Mouse (Mus musculus) heart, embryonic 12.5 days (tissue): ENCODE results near the gene Gucy1a1. TPM values are rescaled to one million over a fixed set of nuclear protein-coding genes. Genes with fewer than 3 reads are reported as not detected.

ENCODE experiments used
- ATAC-seq: fragments of 200-750 bp; cut with Nextera tagmentation; 2 replicates; pipeline ENCODE4 v1.8.0; 2017; ENCODE audit warnings: moderate TSS enrichment, moderate library complexity; ENCODE audit not compliant: insufficient number of reproducible peaks, low FRiP score
- H3K27ac ChIP-seq: fragments of 300-500 bp; sonication (generic); 2 replicates; pipeline ENCODE4 v1.5.1; 2016; ENCODE audit warnings: mild to moderate bottlenecking, moderate library complexity; ENCODE audit not compliant: poor library complexity, severe bottlenecking
- H3K27me3 ChIP-seq: fragments of 300-500 bp; sonication (generic); replicated peaks from 2 replicates; pipeline ENCODE4 v1.6.1; 2016; ENCODE audit warnings: mild to moderate bottlenecking, moderate library complexity
- H3K36me3 ChIP-seq: fragments of 300-500 bp; sonication (generic); 2 replicates; pipeline ENCODE4 v1.6.1; 2016; ENCODE audit warnings: mild to moderate bottlenecking, moderate library complexity
- H3K4me1 ChIP-seq: fragments of 300-500 bp; sonication (generic); replicated peaks from 2 replicates; pipeline ENCODE4 v1.6.1; 2016; ENCODE audit warnings: mild to moderate bottlenecking
- H3K4me2 ChIP-seq: fragments of 300-500 bp; sonication (generic); 2 replicates; pipeline ENCODE4 v1.6.1; 2016; ENCODE audit warnings: mild to moderate bottlenecking, moderate library complexity
- H3K4me3 ChIP-seq: fragments of 300-500 bp; sonication (generic); 2 replicates; pipeline ENCODE4 v1.5.1; 2016; ENCODE audit warnings: mild to moderate bottlenecking
- H3K9ac ChIP-seq: fragments of 300-500 bp; sonication (generic); 2 replicates; pipeline ENCODE4 v1.6.1; 2016; ENCODE audit warnings: mild to moderate bottlenecking, moderate library complexity
- H3K9me3 ChIP-seq: fragments of 300-500 bp; sonication (generic); replicated peaks from 2 replicates; pipeline ENCODE4 v1.6.1; 2016; ENCODE audit warnings: mild to moderate bottlenecking, moderate library complexity
- WGBS: fragments of 180-500 bp; shearing (Covaris S2); methylation state at CpG from one replicate; pipeline ENCODE4 v1.1.7; 2016; 5-methylcytosine and 5-hydroxymethylcytosine counted together
- polyA plus RNA-seq: library from polyadenylated mRNA; unstranded; fragments of >200 nt; fragmentation: Nextera tagmentation; extraction: Ambion mirVana; gene quantifications from 2 replicates; pipeline ENCODE4 v1.2.1, GENCODE M21; 2016

Gene Gucy1a1
- polyA plus RNA-seq, 1 experiment from 2014 or later: 53.3 TPM

DNA sequence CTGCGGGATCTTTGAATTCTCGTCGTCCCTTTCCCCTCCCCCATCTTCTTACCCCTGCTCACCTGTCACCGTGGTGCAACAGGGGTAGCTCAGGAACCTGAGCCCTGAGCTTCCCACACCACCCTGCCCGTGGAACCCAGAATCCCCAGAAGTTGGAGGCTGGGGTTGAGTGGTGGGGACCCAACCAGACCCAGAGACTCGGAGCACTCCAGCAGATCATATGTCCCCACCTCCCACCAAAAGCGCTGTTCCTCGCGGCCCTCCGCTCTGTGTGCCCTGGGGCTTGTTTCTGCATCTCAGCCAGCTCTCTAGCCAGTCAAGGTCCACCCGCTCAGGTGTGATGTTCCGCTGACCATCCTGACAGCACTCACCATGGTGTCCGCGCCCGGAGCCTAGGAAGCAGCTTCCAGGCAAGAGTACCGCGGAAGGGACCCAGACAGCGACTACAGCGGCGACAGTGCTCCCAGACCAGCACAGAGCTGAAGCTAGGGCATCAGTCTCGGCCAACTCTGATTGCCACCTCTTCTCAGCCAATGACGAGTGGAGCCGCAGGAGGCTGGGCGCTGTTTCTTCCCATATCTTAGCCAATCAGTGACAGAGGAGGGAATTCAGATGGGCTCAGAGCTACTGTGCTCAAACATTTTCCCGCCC lies 71.3 kb downstream of the Gucy1a1 start, which contains the start of gene Gucy1b1:
TSS of gene Gucy1b1 (minus strand) at position 489 of the 651 bp plus-strand sequence.
- peak within 1 kb of the TSS; percentile 87 for H3K27ac ChIP-seq
- WGBS: under 1% methylated on average over 25 of the region's 25 CpGs

DNA sequence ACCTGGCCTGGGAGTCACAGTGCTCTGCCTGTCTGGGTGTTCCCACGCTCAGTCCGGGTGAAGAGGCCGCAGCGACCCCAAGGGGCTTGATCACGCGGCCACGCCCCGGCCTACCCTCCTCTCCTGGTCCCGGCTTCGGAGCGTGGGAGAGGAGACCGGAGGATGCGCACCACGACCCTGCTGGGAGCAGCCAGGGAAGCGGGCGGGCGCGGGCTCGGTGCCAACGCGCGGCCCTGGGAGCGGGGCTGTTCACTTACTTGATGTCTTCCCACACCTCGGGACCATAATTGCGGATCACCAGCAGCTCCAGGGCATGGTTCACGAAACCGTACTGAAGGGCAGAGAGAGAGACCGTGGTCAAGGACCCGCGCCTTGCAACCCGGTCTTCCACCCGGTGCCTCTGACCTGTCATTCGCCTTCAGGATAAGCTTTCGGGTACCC lies 71.8 kb downstream of the Gucy1a1 start:
- ATAC-seq: peak; percentile 67
- H3K4me3 ChIP-seq: peak overlapping the region; percentile 63
- H3K36me3 ChIP-seq: no peaks in the 10 kb centered on the region
- H3K4me1 ChIP-seq: peaks cover 25% of the 10 kb centered on the region
- peak overlapping the region; percentile 74 for H3K4me2 ChIP-seq
- no peaks in the 10 kb centered on the region for H3K27me3 ChIP-seq
- H3K27ac ChIP-seq: peak overlapping the region; percentile 87
- H3K9me3 ChIP-seq: no peaks in the 10 kb centered on the region
- peak overlapping the region; percentile 85 for H3K9ac ChIP-seq
- WGBS: under 1% methylated on average over 34 of the region's 34 CpGs

More for the DNA sequence above, 71.3 kb downstream of the Gucy1a1 start, which contains the start of gene Gucy1b1:
- Histone ChIP-seq H3K9me3 (no peaks in the 10 kb centered on the region), H3K36me3 (no peaks in the 10 kb centered on the region), H3K4me2 (peak within 1 kb of the TSS; percentile 74), H3K27me3 (no peaks in the 10 kb centered on the region), H3K4me1 (peaks cover 22% of the 10 kb centered on the region), H3K9ac (peak within 1 kb of the TSS; percentile 85), H3K4me3 (peak within 1 kb of the TSS; percentile 63)
- peak; percentile 96 for ATAC-seq

DNA sequence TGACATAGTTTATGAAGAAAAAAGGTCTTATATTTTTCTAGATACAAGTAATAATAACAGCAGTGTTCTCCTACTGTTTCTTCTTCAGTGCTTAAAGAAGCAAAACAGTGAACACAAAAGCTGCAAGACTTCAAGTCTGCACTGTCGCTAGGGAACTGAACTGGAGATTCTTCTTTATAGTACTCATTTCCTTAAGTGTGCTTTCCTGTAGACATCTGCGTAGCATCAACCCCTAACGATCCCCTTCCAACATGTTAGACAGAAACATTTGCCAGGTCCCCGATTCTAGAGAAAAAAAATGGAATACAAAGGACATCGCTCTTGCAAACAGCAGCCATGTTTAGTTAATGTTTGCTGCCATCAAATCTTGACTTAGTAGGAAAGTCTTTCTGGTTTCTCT lies 77.8 kb downstream of the Gucy1a1 start:
- Histone ChIP-seq H3K4me3 (no peak overlapping the region), H3K4me2 (no peak overlapping the region), H3K9me3 (no peaks in the 10 kb centered on the region), H3K27me3 (no peaks in the 10 kb centered on the region), H3K4me1 (peaks cover 32% of the 10 kb centered on the region), H3K9ac (no peak overlapping the region), H3K27ac (no peak overlapping the region), H3K36me3 (no peaks in the 10 kb centered on the region)
- WGBS: 49% methylated on average over 5 of the region's 5 CpGs
- ATAC-seq: no peak; the same call in 1 of the 2 replicates

DNA sequence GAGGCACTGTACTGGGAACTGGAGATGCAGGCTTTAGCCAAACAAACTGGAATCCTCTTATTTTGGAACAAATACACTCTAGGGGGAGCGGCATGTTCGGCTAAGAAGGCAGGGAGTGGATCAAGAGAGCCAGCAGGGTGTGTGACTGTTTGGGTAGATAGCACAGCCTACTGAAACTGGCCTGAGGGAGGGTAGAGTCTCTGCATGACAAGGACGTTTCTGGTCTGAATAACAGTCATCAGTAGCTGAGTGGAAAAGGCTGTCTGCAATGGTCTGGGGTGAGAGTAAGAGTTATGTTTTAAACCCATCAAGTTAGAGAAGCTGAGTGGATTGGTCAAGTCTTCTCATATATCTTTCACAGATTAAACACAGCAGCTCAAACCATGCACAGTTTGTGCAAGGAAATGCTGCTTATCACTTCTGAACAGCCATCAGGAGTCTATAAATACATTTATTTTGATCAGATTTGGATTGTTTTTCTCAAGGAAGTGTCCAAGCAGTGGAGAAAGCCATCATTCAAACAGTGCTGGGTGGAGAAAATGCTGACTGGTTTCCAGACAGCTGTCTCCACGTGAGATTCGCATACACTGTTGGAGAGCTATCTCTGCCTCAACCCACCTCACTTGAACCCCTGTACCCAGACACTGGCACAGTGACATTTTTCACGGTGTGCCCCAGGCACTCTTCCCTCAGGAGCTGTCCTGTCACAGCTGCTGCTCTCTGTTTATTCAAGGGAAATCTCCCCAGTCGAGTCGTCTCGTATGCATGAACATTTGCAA lies 84.0 kb downstream of the Gucy1a1 start:
- H3K4me1 ChIP-seq: peaks cover 41% of the 10 kb centered on the region
- peak overlapping the region; percentile 63 for H3K27ac ChIP-seq
- WGBS: 15% methylated on average over 9 of the region's 9 CpGs
- H3K27me3 ChIP-seq: no peaks in the 10 kb centered on the region
- 0 out of 2 replicates have a peak, but pooled peaks cover 5% of the 10 kb centered on the region for H3K36me3 ChIP-seq
- peak; percentile 54 for ATAC-seq
- no peak overlapping the region for H3K4me3 ChIP-seq
- no peak overlapping the region for H3K4me2 ChIP-seq
- H3K9me3 ChIP-seq: no peaks in the 10 kb centered on the region
- no peak overlapping the region for H3K9ac ChIP-seq

DNA sequence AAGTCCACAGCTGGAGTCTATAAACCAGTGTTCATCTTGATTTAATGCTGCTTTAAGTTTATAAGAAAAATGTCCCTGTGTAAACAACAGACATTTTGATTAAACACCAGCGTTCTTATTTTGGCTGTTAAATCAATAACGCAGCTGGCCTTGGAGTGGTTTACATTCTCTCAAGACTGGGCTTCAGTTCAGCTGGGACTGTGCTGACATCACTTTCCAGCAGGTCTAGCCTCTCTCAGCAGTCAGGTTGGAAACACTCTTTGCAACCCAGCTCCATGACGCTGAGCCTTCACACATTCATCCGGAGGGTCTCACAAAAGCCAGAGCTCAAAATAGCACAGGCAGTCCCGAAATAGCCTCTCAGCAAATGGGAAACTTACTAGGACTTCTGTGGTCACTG lies 88.4 kb downstream of the Gucy1a1 start:
- Histone ChIP-seq H3K9me3 (no peaks in the 10 kb centered on the region), H3K4me1 (peaks cover 43% of the 10 kb centered on the region), H3K27ac (peak overlapping the region; percentile 82), H3K4me2 (no peak overlapping the region), H3K4me3 (no peak overlapping the region), H3K36me3 (peaks cover 12% of the 10 kb centered on the region; the same call in 1 of the 2 replicates), H3K27me3 (no peaks in the 10 kb centered on the region), H3K9ac (no peak overlapping the region)
- ATAC-seq: peak; percentile 61
- WGBS: 24% methylated on average over 5 of the region's 5 CpGs

DNA sequence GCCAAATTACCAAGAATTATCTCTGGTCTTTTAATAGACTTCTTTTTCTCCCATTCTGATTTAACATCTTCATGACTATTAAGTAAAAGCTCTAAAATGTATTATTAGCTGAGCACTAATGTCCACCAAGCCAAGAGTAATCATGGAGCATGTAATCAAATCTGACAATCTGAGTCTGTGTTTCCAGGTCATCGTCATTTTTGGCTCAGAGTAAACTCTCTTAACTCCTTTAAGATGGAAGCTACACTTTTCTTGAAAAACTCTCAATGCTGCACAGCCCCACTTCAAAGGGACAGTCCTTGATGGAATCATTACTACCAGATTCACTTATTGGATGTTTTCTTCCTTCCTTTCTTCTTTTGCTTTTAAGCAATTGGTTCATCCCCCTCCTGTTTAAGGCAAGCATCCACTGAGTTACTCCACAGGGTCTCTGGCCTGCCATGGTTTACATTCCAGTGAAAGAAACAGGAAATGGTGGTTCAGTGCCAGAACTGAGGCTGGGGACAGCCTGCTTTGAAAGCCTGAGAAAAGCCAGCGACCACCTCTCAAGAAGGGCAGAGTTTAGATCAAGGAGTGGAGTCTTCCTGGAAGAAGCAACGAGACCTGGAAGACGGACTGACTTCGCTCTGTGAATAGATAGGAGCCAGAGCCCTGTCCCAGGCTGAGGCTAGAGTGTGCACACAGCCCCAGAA lies 91.2 kb downstream of the Gucy1a1 start:
- Histone ChIP-seq H3K4me3 (no peak overlapping the region), H3K27ac (peak overlapping the region; percentile 32; the same call in 1 of the 2 replicates), H3K4me2 (no peak overlapping the region), H3K9ac (no peak overlapping the region), H3K27me3 (no peaks in the 10 kb centered on the region), H3K4me1 (peaks cover 29% of the 10 kb centered on the region), H3K9me3 (no peaks in the 10 kb centered on the region), H3K36me3 (peaks cover 11% of the 10 kb centered on the region; the same call in 1 of the 2 replicates)
- WGBS: 19% methylated on average over 5 of the region's 5 CpGs
- ATAC-seq: no peak

DNA sequence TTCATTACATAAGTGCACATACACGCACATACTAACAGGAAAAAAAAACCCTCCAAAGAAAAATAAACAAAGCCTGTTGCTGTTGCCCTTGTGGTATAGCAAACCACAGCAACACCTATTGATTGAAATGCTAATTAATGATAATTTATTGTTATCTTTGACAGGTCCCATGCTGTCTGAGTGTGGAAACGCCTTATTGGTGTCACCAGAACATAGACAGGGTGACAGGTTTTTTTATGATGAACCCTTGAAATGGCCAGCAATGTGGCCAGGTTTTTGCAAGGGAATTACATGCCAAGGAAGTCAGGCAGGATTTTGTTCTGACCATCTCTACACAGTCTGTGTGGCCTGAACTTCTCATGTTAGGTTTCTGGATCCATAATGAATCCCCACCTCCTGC lies 93.6 kb downstream of the Gucy1a1 start:
- peaks cover 7% of the 10 kb centered on the region; the same call in 1 of the 2 replicates for H3K36me3 ChIP-seq
- H3K4me2 ChIP-seq: no peak overlapping the region
- no peak overlapping the region for H3K27ac ChIP-seq
- ATAC-seq: no peak
- H3K9ac ChIP-seq: no peak overlapping the region
- no peak overlapping the region for H3K4me3 ChIP-seq
- WGBS: 71% methylated on average over 2 of the region's 2 CpGs
- H3K4me1 ChIP-seq: peaks cover 19% of the 10 kb centered on the region
- H3K27me3 ChIP-seq: no peaks in the 10 kb centered on the region
- H3K9me3 ChIP-seq: no peaks in the 10 kb centered on the region

DNA sequence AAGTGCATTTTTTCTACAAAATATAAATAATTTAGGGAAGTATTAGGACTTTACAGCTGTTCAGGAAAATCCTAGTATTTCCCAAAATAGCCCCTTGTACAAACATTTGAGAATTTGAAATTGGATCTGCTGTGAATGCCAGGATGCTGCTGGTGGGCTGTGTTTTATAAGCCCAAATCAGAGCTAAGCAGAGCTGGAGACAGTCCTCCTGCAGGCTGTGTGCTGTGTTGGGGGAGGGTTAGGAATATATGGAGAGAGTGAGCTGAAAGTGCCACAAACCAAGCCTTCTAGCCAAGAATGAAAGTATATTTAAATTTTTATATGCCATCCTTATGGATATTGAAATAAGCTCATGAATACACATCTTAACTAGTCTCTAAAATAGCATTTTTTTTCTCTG lies 94.1 kb downstream of the Gucy1a1 start:
- Histone ChIP-seq H3K4me1 (peaks cover 19% of the 10 kb centered on the region), H3K9me3 (no peaks in the 10 kb centered on the region), H3K9ac (no peak overlapping the region), H3K4me3 (no peak overlapping the region), H3K27ac (no peak overlapping the region), H3K27me3 (no peaks in the 10 kb centered on the region), H3K36me3 (peaks cover 10% of the 10 kb centered on the region), H3K4me2 (no peak overlapping the region)
- no peak for ATAC-seq

DNA sequence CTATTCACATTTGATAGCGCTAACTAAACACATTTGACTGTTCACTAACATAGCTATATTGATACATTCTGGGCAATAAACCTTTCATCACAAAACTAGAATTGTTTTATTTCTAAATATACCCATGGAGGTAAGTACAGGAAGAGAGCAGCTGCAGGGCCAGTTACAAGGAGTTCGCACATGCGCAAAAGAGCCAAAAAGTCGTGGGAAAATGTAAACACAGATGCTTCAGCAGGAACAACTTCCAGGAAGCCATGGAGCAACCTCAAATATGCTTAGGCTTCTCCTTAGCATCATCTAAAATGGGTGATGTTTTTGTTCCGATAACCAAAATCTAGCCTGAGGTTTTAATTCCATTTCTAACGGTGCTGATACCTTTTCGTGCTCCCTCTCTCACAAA lies 96.9 kb downstream of the Gucy1a1 start:
- Histone ChIP-seq H3K27me3 (no peaks in the 10 kb centered on the region), H3K27ac (no peak overlapping the region), H3K36me3 (peaks cover 25% of the 10 kb centered on the region), H3K9ac (no peak overlapping the region), H3K4me2 (no peak overlapping the region), H3K4me1 (peaks cover 6% of the 10 kb centered on the region; the same call in 1 of the 2 replicates), H3K4me3 (no peak overlapping the region), H3K9me3 (no peaks in the 10 kb centered on the region)
- ATAC-seq: no peak
- 61% methylated on average over 7 of the region's 7 CpGs for WGBS

DNA sequence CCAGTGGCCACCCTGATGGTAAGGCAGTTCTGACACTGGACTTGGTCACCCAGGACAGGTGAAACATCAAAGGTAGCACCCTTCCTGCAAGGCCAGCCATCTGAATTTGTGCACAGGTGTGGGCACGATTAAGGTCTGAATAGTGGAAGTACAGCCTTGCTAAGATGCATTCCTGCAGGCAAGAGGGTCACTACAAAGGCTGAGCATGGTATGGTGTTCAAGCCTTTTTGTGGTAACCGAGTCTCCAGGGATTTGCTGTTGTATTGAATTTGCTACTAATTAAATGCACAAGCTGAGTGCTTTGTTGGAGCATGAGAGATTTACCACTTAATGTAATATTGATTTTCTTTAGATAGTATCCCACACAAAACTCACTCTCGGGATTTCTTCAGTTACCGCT lies 97.5 kb downstream of the Gucy1a1 start:
- Histone ChIP-seq H3K9ac (no peak overlapping the region), H3K9me3 (no peaks in the 10 kb centered on the region), H3K4me3 (no peak overlapping the region), H3K4me2 (no peak overlapping the region), H3K27me3 (no peaks in the 10 kb centered on the region), H3K27ac (no peak overlapping the region), H3K36me3 (peaks cover 30% of the 10 kb centered on the region), H3K4me1 (peaks cover 6% of the 10 kb centered on the region; the same call in 1 of the 2 replicates)
- ATAC-seq: no peak
- 81% methylated on average over 4 of the region's 4 CpGs for WGBS
